8 mouse cellular contexts compared by ENCODE assay signal in the genomic region with DNA sequence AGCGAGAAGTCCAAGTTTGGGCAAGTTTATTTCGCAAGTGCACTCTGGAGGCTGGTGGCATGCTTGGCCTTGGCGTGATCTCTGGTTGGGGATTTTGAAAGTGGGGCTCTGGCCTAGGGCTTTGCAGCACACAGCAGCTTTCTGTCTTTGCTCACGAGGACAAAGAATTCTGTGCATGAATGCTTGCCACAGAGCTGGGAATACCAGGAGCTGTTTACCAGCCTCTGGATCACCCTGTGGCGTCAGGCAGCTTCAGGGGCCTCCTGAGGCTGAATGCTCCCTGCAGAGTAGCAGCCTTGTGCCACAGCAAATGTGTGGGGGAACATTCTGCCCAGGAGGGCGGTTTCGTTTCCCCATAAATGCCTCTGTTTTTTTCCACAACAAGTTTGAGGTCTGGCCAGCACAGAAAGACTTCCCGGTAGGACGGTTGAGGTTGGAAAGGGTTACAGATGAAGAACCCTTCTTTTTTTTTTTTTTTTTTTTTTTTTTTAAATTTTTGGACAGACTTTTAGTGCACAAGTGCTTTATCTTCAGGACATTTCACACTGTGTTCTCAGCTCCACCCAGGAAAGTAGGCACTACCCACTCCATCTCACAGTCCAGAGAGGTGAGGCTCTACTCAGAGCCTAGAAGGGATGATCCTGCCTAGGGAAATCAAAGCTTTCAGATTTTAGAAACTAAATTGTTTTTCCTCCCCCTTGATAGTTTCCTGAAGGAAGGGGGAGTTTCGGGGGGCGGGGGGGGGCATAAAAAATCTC. TPM values are rescaled to one million over a fixed set of nuclear protein-coding genes. Genes with fewer than 3 reads are reported as not detected.
DNase-seq lines count a peak whose midpoint lies in the region; ATAC-seq and TF ChIP-seq lines count a peak whose summit lies in the region.

No protein-coding gene starts in this region.

- 48% methylated on average over 11 of the region's 11 CpGs for WGBS in forebrain, embryonic 15.5 days
- 45% methylated on average over 11 of the region's 11 CpGs for WGBS in forebrain, embryonic 16.5 days
- WGBS in heart, postnatal 0 days, result 42% methylated on average over 11 of the region's 11 CpGs

- H3K4me3 ChIP-seq in forebrain, embryonic 15.5 days, result no peak overlapping the region
- no peak overlapping the region for H3K4me3 ChIP-seq in forebrain, embryonic 16.5 days (replicated peaks; ENCODE audit: low read length)
- no peak overlapping the region for H3K4me3 ChIP-seq in brown adipose tissue, adult 24 weeks (ENCODE audit: insufficient read depth, low read depth, low read length)
- H3K4me3 ChIP-seq in heart, postnatal 0 days (ENCODE audit: low read depth, low read length), result no peak overlapping the region

- H3K27me3 ChIP-seq in forebrain, embryonic 15.5 days, result no peaks in the 10 kb centered on the region
- H3K27me3 ChIP-seq in forebrain, embryonic 16.5 days (replicated peaks; ENCODE audit: control insufficient read depth, insufficient read depth, low read length), result no peaks in the 10 kb centered on the region
- no peaks in the 10 kb centered on the region for H3K27me3 ChIP-seq in heart, postnatal 0 days (ENCODE audit: control insufficient read depth, insufficient read depth, low read length)

- H3K4me1 ChIP-seq in forebrain, embryonic 15.5 days, result peaks cover 23% of the 10 kb centered on the region
- peaks cover 20% of the 10 kb centered on the region for H3K4me1 ChIP-seq in forebrain, embryonic 16.5 days (replicated peaks; ENCODE audit: control insufficient read depth, insufficient read depth, low read length)
- peaks cover 25% of the 10 kb centered on the region for H3K4me1 ChIP-seq in brown adipose tissue, adult 24 weeks (ENCODE audit: control insufficient read depth, insufficient read depth, insufficient read length, low read length)
- peaks cover 37% of the 10 kb centered on the region for H3K4me1 ChIP-seq in heart, postnatal 0 days (ENCODE audit: control insufficient read depth, insufficient read depth)

- no peak overlapping the region for H3K9ac ChIP-seq in forebrain, embryonic 15.5 days (replicated peaks)
- no peak overlapping the region for H3K9ac ChIP-seq in forebrain, embryonic 16.5 days (replicated peaks; ENCODE audit: low read depth, low read length)
- H3K9ac ChIP-seq in heart, postnatal 0 days (replicated peaks; ENCODE audit: low read depth, low read length), result no peak overlapping the region

- TF ChIP-seq CTCF in heart, postnatal 0 days (IDR thresholded peaks at IDR 0.05; ENCODE audit: low read depth), result no peak

- DNase-seq in 3T3-L1 (ENCODE audit: low read depth, low spot score), result peak; percentile 76
- no peak for DNase-seq in heart, postnatal 0 days (ENCODE audit: low spot score)
- peak; percentile 22 to 27 for DNase-seq in layer of hippocampus, postnatal 36 days
- peak; percentile 11 for DNase-seq in right cerebral cortex, postnatal 25 days
- DNase-seq in embryo, embryonic 11 days, result no peak

- no peak overlapping the region for H3K4me2 ChIP-seq in forebrain, embryonic 15.5 days (replicated peaks)
- H3K4me2 ChIP-seq in forebrain, embryonic 16.5 days (ENCODE audit: low read length), result no peak overlapping the region
- no peak overlapping the region for H3K4me2 ChIP-seq in heart, postnatal 0 days (ENCODE audit: low read depth, low read length)

- H3K36me3 ChIP-seq in forebrain, embryonic 15.5 days, result no peaks in the 10 kb centered on the region
- no peaks in the 10 kb centered on the region for H3K36me3 ChIP-seq in forebrain, embryonic 16.5 days (ENCODE audit: control insufficient read depth, insufficient read depth)
- H3K36me3 ChIP-seq in heart, postnatal 0 days (replicated peaks; ENCODE audit: control insufficient read depth, insufficient read depth, low read length), result peaks cover 30% of the 10 kb centered on the region

- TF ChIP-seq EP300 in heart, postnatal 0 days (IDR thresholded peaks at IDR 0.05; ENCODE audit: low read depth), result no peak

- no peak for ATAC-seq in forebrain, embryonic 15.5 days (replicated peaks)
- ATAC-seq in forebrain, embryonic 16.5 days, result no peak
- ATAC-seq in heart, postnatal 0 days (ENCODE audit: insufficient read depth, low read depth), result peak; percentile 52

- H3K27ac ChIP-seq in forebrain, embryonic 15.5 days (replicated peaks), result peak overlapping the region; percentile 24; the same call in 1 of the 2 replicates
- no peak overlapping the region; the same call in 1 of the 2 replicates for H3K27ac ChIP-seq in forebrain, embryonic 16.5 days (ENCODE audit: low read length)
- H3K27ac ChIP-seq in brown adipose tissue, adult 24 weeks (replicated peaks; ENCODE audit: low read depth, low read length), result peak overlapping the region; percentile 63; the same call in 1 of the 2 replicates
- peak overlapping the region; percentile 87 for H3K27ac ChIP-seq in heart, postnatal 0 days (ENCODE audit: low read depth)

- H3K9me3 ChIP-seq in forebrain, embryonic 15.5 days, result no peaks in the 10 kb centered on the region
- no peaks in the 10 kb centered on the region for H3K9me3 ChIP-seq in forebrain, embryonic 16.5 days (ENCODE audit: control insufficient read depth, low read length)
- H3K9me3 ChIP-seq in heart, postnatal 0 days (replicated peaks; ENCODE audit: control insufficient read depth, low read length), result no peaks in the 10 kb centered on the region

RNA-seq across cellular contexts. Expression of a gene that starts 34.1 kb away (rescaled TPM):
- 2.6 and 3.7 TPM in 2 replicates for polyA plus RNA-seq in forebrain, embryonic 15.5 days (2015; fragmentation: Nextera tagmentation; extraction: Ambion mirVana)
- 2.2 and 3.4 TPM in 2 replicates for polyA plus RNA-seq in forebrain, embryonic 16.5 days (2015; fragmentation: Nextera tagmentation; extraction: Ambion mirVana)
- 133 and 177 TPM in 2 replicates for polyA plus RNA-seq in brown adipose tissue, adult 24 weeks (2012; ENCODE audit: insufficient read depth, insufficient read length, missing spikeins)
- 122 and 135 TPM in 2 replicates for total RNA-seq in heart, postnatal 0 days (2014; rRNA removed; ENCODE audit: low replicate concordance)
- 56.8 and 59.1 TPM in 2 replicates for polyA plus RNA-seq in heart, postnatal 0 days (2015; fragmentation: Nextera tagmentation; extraction: Ambion mirVana)
- 10 to 100 TPM; 14.5 to 24.0 TPM for total RNA-seq in layer of hippocampus, postnatal 36 days (2021)

RNA-seq across cellular contexts. Expression of a gene that starts 56.4 kb away (rescaled TPM):
- 336 and 348 TPM in 2 replicates for polyA plus RNA-seq in forebrain, embryonic 15.5 days (2015; fragmentation: Nextera tagmentation; extraction: Ambion mirVana)
- polyA plus RNA-seq in forebrain, embryonic 16.5 days (2015; fragmentation: Nextera tagmentation; extraction: Ambion mirVana), result 346 and 348 TPM in 2 replicates
- polyA plus RNA-seq in brown adipose tissue, adult 24 weeks (2012; ENCODE audit: insufficient read depth, insufficient read length, missing spikeins), result 134 and 135 TPM in 2 replicates
- 407 and 439 TPM in 2 replicates for total RNA-seq in heart, postnatal 0 days (2014; rRNA removed; ENCODE audit: low replicate concordance)
- polyA plus RNA-seq in heart, postnatal 0 days (2015; fragmentation: Nextera tagmentation; extraction: Ambion mirVana), result 172 and 173 TPM in 2 replicates
- 100 to 1,000 TPM; 233 to 254 TPM for total RNA-seq in layer of hippocampus, postnatal 36 days (2021)

Comparison
In these comparisons a context has a peak if more than half of its experiments do, and no peak if none do; other contexts are left out.
1. DNase-seq: peak in 3T3-L1 (single experiment), layer of hippocampus, postnatal 36 days (2 of 2) and right cerebral cortex, postnatal 25 days (single experiment); none in heart, postnatal 0 days (single experiment) and embryo, embryonic 11 days (single experiment).
2. RNA of a gene that starts 34.1 kb away (polyA plus RNA-seq): 133 to 177 TPM in brown adipose tissue, adult 24 weeks and 56.8 to 59.1 TPM in heart, postnatal 0 days; 2.6 to 3.7 TPM in forebrain, embryonic 15.5 days and 2.2 to 3.4 TPM in forebrain, embryonic 16.5 days; every median in the first group is over 10 times any median in the second.